Mouse (Mus musculus) telencephalon, adult 2 months (tissue): ENCODE results near the gene Sf3a2.
"Not testable (repeated sequence)": the region's sequence is repeated elsewhere in the genome, so short reads cannot be mapped to it uniquely, and the experiment has no call there.

Experiments used
- DNase-seq: peaks from one replicate; pipeline ENCODE4 v3.0.0-alpha.2; 2011; ENCODE audit warnings: low read depth, low spot score

The Sf3a2 gene

DNA sequence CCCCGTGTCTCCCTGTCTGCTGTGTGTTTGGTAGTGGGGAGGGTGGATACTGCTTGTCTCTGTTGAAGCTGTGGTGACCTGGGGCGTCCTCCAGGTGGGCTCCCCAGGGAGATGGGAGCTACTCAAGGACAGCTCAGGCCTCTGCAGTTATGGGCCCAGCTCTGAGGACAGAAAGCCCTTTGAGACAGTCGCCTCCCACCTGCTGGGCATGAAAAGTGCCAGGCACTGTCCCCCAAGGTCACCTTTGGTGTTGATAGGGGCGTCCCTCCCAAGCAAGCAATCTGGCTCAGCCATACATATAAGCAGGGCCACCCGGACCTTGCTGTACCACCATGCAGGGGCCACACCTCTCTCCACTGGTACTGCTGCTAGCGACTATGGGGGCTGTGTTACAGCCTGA lies 6.9 kb downstream of the Sf3a2 start, which contains the start of gene Amh:
Amh (plus strand) TSS at position 328 of the 400 bp plus-strand sequence.
- no peak for DNase-seq

DNA sequence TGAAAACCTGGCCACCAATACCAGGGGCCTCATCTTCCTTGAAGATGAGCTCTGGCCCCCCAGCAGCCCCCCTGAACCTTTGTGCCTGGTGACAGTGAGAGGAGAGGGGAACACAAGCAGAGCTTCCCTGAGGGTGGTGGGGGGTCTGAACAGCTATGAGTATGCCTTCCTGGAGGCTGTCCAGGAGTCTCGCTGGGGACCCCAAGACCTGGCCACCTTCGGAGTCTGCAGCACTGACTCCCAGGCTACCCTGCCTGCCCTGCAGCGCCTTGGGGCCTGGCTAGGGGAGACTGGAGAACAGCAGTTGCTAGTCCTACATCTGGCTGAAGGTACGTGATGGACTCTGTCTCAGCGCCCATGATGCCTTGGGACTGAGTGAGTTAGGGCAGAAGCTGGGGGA lies 7.3 kb downstream of the Sf3a2 start:
- no peak for DNase-seq

DNA sequence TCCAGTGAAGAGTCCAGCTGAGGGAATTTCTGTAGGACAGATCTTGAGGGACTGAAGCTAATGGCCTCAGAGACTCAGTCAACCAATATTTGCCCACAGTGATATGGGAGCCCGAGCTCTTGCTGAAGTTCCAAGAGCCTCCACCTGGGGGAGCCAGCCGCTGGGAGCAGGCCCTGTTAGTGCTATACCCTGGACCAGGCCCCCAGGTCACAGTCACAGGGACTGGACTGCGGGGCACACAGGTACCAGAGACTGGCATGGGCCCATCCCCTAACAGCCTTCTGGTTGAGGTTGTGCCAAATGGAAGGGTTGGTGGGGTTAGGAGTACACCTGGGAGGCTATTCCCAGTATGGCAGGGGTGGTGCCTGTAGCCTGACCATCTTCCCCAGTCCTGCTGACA lies 7.9 kb downstream of the Sf3a2 start:
- no peak for DNase-seq

DNA sequence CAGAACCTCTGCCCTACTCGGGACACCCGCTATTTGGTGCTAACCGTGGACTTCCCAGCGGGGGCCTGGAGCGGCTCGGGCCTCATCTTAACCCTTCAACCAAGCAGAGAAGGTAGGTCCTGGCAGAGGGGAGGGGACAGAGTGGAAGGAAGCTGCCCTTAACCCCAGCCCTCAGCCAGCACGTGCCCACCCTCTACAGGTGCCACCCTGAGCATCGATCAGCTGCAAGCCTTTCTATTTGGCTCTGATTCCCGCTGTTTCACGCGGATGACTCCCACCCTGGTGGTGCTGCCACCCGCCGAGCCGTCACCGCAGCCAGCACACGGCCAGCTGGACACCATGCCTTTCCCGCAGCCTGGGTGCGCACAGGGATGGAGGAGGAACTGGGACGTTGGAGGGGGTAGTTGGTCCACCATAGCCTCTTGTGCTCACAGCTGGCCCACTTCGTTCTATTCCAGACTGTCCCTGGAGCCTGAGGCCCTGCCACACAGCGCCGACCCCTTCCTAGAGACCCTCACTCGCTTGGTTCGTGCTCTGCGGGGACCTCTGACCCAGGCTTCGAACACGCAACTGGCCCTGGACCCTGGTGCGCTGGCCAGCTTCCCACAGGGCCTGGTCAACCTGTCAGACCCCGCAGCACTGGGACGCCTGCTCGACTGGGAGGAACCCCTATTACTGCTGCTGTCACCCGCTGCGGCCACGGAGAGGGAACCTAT lies 8.5 kb downstream of the Sf3a2 start:
- DNase-seq = no peak

DNA sequence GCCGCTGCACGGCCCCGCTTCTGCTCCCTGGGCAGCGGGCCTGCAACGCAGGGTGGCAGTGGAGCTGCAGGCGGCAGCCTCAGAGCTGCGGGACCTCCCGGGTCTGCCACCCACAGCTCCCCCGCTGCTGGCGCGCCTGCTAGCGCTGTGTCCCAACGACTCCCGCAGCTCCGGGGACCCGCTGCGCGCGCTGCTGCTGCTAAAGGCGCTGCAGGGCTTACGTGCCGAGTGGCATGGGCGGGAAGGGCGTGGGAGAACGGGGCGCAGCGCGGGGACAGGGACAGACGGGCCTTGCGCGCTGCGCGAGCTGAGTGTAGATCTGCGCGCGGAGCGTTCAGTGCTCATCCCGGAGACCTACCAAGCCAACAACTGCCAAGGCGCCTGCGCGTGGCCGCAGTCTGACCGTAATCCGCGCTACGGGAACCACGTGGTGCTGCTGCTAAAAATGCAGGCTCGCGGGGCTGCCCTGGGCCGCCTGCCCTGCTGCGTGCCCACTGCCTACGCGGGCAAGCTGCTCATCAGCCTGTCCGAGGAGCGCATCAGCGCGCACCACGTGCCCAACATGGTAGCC lies 9.1 kb downstream of the Sf3a2 start:
- peak; percentile 89 for DNase-seq

DNA sequence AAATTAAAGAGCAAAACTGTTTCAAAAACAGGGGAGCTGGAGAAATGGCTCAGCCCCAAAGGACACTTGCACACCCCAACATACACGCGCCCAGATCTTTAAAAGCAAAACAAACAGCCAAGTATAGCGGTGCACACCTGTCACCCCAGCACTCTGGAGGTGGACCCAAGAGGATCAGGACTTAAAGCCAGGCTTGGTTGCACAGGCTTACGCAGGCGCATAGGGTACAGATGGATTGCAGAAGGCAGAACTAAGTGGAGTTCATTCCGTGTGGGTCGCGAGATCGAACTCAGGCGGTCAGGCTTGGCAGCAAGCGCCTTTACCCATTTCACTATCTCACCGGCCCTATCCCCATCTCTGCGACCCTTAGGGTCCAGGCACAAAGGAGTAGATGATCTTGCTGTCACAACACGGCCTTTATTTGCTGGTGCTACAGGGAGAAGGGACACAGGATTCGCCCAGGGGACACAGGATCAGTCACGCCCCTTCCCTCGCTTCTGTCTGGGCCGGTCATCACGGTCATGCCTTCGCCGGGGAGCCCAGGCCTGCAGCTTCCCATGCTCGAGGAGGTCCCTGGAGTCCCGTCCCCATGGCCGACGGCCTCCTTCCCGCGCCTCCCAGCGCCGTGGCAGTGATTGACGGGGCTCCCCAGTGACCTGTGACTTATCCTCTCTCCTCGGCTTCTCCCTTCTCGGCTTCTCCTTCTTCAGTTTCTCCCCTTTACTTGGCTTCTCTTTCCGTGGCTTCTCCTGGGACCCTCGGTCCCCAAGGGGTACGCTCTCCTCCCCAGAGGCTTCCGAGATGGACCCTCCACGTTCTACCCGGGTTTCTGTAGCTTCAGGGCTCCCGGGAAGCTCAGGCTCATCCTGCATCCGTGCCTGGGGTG lies 10.3 kb downstream of the Sf3a2 start:
- peak; percentile 45 for DNase-seq

DNA sequence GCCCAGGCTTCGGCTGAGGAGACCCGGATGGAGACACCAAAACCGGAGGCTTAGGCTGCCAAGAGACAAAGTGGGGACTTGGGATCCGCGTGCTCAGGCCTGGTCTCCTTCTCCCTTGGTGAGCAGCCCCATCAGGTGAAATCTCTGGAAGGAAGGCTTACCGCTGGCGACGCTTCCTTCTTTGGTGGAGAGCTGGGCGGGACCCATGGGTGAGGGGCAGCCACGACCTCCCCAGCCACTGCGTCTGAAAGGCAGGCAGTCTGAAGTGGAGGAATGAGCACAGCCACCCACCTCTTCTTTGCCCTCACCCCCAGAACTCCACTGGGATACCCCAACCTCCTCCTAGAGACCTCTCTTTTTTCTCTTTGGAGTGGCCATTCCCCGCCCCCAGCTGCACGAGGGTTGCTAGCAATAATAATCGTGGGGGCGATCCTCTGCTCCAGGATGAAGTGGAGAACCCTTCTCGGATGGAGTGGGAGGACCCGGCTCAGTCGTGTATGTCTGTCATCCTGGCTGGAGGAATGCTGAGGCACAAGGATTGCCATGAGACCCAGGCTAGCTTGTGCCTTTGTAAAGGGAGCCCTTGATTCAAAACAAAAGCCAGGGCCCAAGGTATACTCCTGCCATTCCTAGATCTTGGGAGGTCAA lies 11.1 kb downstream of the Sf3a2 start:
- no peak for DNase-seq

DNA sequence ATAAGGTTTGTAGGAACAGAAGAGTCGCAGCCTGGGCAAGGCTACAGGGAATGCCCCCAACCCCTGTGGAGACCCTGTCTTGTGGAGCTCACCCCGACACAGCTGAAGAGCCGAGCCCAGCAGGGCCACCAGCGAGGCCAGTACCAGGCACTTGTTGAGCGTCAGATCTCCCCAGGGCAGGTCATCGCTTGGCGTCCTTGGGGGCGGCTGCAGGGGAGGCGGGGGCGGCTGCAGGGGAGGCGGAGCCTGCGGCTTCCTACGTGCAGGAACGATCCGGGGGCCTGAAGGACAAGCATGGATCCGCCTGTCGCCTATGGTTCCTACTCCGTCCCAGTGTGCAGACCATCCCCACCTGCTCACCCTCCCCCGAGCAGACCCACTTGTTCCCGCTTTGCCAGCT lies 12.1 kb downstream of the Sf3a2 start:
- no peak for DNase-seq

DNA sequence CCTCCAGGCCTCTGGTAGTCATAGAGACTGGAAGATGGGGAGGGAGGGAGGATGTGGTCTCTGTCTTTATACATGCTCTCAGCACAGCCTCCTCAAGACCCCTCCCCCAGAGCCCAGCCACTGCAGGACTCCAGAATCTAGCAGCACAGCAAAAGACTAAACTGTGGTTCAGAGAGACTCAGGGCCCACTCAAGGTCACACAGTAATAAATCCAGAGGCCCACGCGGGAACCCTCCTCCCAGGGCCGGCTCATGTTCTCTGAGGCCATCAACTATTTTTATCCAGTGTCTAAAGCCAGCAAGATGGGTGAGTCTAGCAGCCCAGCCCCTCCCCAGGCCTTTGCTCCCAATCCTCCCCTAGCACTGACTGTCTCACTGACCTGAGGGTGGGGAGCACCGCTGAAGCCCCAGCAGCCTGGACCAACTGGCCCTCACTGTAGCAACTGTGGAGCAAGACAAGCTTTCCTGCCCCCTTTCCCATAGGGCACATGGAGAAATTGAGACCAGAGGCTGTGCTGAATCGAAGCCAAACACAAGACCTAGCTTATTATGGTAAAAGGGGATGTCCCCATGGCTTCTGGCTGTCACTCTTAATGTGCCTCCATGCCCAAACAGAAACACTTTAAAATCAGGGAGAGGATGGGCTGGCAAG lies 14.5 kb downstream of the Sf3a2 start:
- DNase-seq = no peak

DNA sequence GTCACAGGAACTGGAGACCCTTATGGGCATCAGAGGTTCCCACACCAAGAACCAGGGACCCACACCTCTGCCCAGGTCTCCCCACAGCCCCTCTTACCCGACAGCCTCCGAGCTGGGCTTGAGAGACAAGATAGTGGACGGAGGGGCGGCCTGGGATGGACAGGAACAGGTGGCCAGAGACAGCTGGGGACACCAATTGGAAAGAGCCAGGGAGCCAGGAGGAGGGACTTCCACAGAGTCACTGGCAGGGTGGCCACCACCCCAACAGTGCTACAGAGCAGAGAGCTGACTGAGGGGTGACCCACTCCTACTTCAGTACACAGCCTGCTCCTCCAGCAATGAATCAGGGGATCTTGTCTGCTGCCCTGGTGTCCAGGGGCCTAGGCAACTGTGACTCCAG lies 15.4 kb downstream of the Sf3a2 start, which contains the start of gene Jsrp1:
Jsrp1 (minus strand) TSS at position 133 of the 400 bp plus-strand sequence.
- DNase-seq = no peak

DNA sequence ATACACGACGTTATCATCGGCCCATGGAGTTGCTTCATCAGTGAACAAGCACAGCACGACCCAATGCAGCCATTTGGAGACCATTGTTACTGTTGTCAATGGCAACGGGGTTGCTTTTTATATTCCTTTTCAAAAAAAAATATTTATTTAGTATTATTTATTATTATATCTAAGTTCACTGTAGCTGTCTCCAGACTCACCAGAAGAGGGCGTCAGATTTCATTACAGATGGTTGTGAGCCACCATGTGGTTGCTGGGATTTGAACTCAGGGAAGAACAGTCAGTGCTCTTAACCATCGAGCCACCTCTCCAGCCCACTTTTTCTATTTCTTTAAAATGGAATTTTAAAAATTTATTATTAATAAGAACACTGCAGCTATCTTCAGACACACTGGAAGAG lies 16.8 kb downstream of the Sf3a2 start:
- DNase-seq = no peak

DNA sequence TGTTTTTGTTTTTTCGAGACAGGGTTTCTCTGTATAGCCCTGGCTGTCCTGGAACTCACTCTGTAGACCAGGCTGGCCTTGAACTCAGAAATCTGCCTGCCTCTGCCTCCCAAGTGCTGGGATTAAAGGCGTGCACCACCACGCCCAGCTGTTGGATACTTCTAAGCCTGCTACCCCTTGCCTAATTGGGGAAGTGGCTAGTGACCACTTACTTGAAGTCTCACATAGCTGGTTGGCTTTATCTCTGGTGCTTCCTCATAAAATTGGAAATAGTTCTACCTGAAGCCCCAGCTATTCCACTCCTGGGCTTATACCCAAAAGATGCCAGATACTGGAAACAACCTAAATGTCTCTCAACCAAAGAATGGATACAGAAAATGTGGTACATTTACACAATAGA lies 18.3 kb downstream of the Sf3a2 start:
- not testable (repeated sequence) for DNase-seq

DNA sequence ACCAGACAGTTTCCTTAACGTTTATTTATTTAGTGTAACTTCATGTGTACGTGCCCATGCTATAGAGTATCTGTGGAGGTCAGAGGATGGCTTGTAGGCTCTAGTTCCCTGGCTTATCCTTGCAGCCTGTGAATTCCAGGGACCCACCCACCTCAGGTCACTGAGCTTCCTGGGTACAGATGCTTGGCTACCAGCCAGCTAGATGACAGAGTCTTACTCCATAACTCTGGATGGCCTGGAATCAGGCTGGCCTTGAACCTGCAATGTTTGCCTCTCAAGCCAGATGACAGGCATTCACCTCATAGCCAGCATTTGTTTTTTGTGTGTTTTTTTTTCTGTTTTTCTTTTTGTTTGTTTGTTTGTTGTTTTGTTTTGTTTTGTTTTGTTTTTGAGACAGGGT lies 19.2 kb downstream of the Sf3a2 start:
- no peak for DNase-seq

DNA sequence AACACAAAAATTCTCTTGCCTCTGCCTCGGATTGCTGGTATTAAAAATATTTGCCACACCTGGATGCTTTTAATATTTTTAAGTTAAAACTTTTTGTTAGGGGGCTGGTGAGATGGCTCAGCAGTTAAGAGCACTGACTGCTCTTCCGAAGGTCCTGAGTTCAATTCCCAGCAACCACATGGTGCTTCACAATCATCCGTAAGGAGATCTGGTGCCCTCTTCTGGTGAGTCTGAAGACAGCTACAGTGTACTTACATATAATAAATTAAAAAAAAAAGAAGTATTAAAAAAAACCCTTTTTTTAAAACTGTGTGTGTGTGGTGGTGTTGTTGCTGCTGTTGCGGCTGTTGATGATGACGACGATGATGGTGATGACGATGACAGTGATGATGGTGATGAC lies 20.0 kb downstream of the Sf3a2 start:
- not testable (repeated sequence) for DNase-seq

DNA sequence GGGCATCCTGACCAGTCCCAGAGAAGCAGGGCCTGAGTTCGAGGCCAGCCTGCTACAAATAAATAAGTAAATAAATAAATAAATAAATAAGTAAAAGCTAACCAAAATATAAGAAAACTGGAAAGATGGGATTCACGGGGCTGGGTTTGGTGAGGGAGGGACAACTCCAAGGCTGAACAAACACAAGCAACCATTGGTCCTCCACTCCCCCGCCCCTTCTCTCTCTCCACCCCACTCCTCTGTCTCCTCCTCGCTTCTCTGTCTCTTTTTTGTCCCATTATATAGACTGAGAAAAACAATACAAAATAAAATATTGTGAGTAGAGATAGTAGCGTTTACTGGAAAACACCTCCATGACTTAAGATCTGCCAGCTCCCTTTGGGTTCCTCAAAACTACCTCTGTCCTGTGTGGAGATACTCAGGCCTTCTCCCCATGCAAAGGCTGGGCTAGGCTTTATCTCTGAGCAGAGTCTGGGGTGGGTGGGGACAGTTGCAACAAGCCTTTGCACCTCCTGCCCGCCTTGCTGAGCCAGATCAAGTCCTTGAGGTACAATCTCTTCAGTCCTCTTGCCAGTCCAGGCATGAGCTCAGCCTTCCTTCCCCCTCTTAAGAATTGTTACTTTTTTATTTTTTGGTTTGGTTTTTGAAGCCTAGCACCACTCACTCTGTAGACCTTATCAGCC lies 20.7 kb downstream of the Sf3a2 start:
- DNase-seq = no peak

DNA sequence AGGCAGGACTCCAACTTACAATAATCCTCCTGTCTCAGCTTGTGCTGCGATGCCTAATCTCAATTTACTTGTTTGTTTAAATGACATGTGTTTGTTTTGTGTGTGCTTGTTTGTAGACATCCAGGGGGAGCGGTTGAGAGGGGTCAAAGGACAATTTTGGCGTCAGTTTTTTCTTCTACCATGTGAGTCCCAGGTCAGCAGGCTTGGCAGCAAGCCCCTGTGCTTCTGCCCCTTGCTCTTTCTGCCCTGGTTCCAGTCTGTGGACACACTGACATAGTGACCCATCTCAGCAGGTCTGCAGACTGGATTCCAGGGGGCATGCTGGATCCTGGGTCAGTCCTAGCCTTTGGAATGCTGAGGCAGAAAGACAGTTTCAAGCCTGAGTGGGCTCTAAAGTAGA lies 21.4 kb downstream of the Sf3a2 start:
- DNase-seq = no peak

DNA sequence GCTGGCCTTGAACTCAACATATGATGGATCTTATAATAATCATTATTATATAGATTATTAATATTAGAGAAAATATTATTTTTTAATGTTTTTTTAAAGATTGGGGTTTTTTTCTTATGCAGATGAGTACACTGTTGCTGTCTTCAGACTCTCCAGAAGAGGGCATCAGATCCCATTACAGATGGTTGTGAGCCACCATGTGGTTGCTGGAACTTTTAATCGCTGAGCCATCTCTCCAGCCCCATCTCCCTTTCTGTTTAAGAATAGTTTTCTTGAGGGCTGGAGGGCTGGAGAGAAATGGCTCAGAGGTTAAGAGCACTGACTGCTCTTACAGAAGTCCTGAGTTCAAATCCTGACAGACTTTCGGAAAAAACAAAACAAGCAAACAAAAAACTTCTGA lies 24.0 kb downstream of the Sf3a2 start:
- no peak for DNase-seq

DNA sequence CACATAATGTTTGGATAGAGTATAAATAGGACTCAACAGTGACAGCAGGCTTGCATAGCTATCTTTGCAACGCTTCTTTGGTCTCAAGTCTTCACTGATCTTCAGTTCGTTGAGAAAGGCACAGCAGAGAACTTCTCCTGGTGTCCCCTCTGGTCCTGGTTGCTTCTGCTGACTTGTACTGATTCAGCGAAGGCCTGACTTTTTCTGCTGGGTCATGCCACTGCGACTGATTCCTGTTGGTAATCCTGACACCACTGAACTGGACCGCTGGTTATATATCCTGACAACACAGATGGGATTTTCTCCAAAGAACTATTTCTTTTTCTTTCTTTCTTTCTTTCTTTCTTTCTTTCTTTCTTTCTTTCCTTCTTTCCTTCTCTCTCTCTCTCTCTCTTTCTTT lies 24.5 kb downstream of the Sf3a2 start:
- DNase-seq = no peak

DNA sequence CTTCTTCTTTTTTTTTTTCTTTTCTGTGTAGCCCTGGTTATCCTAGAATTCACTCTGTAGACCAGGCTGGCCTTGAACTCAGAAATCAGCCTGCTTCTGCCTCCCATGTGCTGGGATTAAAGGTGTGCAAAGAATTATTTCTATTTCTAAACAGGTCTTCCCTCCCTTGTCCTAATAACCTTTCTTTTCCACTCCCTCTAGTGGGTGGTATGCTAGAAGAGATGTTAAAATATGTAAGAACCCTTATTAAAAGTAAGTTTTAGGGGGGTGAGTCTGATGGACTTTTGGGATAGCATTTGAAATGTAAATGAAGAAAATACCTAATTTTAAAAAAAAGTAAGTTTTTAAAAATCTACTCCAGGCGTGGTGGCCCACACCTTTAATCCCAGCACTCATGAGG lies 25.3 kb downstream of the Sf3a2 start:
- DNase-seq = no peak

DNA sequence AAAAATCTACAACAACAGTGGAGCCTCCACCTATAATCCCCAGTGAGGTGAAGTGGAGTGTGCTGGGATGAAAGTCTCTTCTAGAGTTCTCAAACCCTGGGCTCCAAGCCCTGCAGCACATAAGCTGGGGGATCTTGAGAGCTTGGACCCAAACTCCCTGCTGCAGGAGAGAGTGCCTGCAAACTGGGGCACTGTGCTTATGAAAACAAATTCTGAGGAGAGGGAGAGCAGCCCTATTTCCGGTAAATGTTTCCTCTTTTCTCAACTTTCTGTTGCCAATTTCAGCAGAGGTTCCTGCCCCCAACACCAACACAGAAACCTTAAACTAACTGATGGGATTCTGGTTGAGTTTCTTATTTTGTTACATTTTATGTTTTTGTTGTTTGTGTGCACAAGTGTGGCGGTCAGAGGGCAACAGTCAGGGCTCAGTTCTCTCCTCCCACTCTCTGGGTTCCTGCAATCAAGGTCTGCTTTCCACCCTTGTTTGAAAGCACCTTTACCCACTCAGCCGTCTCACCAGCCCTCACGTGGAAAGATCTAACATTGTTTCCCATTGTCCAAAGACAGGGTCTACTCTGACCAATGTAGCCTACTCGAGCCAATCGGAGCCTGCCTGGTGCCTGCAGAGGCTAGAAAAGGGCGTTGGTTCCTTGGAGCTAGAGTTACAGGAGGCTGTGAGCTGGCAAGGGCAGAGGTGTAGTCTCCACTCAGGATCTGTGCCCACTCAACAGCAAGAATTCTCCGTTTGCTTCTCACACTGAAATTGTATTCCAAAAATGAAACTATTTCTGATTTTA lies 26.0 kb downstream of the Sf3a2 start:
- DNase-seq = no peak
